Mouse (Mus musculus) ES-E14 (cell line): ENCODE data around the gene Gm2056.
"Not testable (repeated sequence)": the region's sequence is repeated elsewhere in the genome, so short reads cannot be mapped to it uniquely, and the experiment has no call there.

Source experiments
- HCFC1 ChIP-seq: IDR thresholded peaks from 2 replicates; pipeline ENCODE4 v1.6.1; 2012; ENCODE audit warnings: low read length, inconsistent platforms, borderline replicate concordance; ENCODE audit not compliant: insufficient read depth
- MAFK ChIP-seq: IDR thresholded peaks from 2 replicates; pipeline ENCODE4 v1.6.1; 2014; ENCODE audit warnings: mild to moderate bottlenecking, low read depth, low read length, inconsistent platforms; ENCODE audit not compliant: insufficient read depth
- ZC3H11A ChIP-seq: IDR thresholded peaks from 2 replicates; pipeline ENCODE4 v1.6.1; 2012; ENCODE audit warnings: low read depth, mild to moderate bottlenecking, inconsistent platforms, low read length, borderline replicate concordance
- ZNF384 ChIP-seq: IDR thresholded peaks from 2 replicates; pipeline ENCODE4 v1.6.1; 2012; ENCODE audit warnings: low read depth, low read length, inconsistent platforms

DNA sequence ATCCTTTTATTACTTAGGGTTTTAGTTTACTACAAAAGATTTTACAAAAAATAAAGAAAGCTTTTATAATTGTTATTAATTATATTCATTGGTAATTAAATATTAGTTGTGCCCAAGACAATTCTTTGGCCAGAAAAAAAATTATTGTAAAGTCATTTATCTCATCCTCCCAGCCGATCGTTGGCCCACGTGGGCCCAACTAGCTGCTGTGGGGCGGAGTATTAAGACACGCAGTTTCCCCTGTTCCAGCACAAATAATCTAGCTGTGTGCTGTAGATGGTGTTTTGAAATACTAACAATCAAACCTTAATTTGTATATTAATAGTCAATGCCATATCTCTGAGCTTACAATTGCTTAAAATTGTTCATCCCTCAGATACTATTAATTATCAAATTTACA, 5.4 kb downstream of the Gm2056 start:
- TF ChIP-seq ZC3H11A, ZNF384, MAFK, HCFC1: not testable (repeated sequence)
